Mouse (Mus musculus) testis, adult 2 months (tissue): Measurements from ENCODE around the gene H2-D1. TPM values are rescaled to one million over a fixed set of nuclear protein-coding genes. Genes with fewer than 3 reads are reported as not detected.

Experiments
- H3K27ac ChIP-seq: fragments of 200-500 bp; 2 replicates; pipeline ENCODE4 v1.5.1; 2012; ENCODE audit warnings: low read depth, low read length; ENCODE audit not compliant: control insufficient read depth, insufficient read depth
- H3K27me3 ChIP-seq: fragments of 200-500 bp; 2 replicates; pipeline ENCODE4 v1.6.1; 2012; ENCODE audit warnings: mild to moderate bottlenecking, low read length, moderate library complexity; ENCODE audit not compliant: control insufficient read depth, insufficient read depth
- H3K36me3 ChIP-seq: fragments of 200-500 bp; 2 replicates; pipeline ENCODE4 v1.6.1; 2012; ENCODE audit warnings: mild to moderate bottlenecking, low read length; ENCODE audit not compliant: control insufficient read depth, insufficient read depth
- H3K4me1 ChIP-seq: fragments of 200-500 bp; 2 replicates; pipeline ENCODE4 v1.6.1; 2012; ENCODE audit warnings: low read length; ENCODE audit not compliant: control insufficient read depth, insufficient read depth
- H3K4me3 ChIP-seq: fragments of 200-500 bp; 2 replicates; pipeline ENCODE4 v1.5.1; 2012; ENCODE audit warnings: low read depth, mild to moderate bottlenecking, low read length, moderate library complexity, mixed read lengths; ENCODE audit not compliant: control insufficient read depth
- CTCF ChIP-seq: fragments of 200-500 bp; IDR thresholded peaks from 2 replicates; pipeline ENCODE4 v1.5.1; 2012; ENCODE audit warnings: low read depth, mild to moderate bottlenecking, inconsistent platforms, low read length, moderate library complexity; ENCODE audit not compliant: control insufficient read depth, insufficient read depth, insufficient replicate concordance
- POLR2A ChIP-seq: fragments of 200-500 bp; IDR thresholded peaks from 2 replicates; pipeline ENCODE4 v1.6.1; 2012; ENCODE audit warnings: low read depth, mild to moderate bottlenecking, inconsistent platforms, low read length, moderate library complexity; ENCODE audit not compliant: control insufficient read depth
- polyA plus RNA-seq: library from polyadenylated mRNA; depleted of rRNA; stranded (reverse); fragments of >200 nt; gene quantifications from 2 replicates; pipeline ENCODE4 v1.2.3, GENCODE M21; 2012

H2-D1 gene
- polyA plus RNA-seq, 1 experiment: 29.6 TPM

DNA sequence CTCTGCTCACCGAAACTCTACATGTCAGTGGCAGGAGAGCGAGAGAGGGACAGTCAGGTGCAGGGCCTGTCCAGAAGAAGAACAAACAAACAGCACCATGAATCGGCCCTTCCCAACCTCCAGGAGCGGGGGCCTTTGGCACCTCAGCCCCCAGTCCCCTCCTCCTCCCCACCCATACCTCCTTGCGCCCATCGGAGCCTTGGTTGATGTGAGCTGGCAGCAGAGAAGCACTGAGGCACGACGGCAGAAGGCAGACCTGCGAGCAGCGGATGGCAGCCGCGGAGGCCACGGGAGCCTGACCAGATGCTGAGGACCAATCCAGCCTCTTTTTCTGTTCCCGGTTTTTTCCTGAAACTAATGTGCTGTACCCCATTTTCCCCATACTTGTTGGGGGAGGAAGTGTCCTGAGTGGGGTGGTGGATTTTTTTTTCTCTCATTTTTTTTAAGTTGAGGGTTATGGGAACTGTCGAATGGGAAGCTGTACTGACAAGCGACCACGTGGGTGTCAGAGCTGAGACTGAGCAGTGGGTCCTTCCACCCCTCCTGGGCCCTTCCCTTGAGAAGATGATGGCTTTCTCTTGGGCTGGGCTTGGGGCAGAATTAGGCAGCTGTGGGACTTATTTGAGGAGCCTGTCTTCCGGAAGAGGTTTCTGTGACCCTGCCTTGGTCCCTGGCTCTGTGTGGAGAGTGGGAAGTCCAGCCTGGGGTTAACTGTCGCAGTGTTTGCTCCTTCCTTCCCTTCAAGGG, 12.9 kb upstream of the H2-D1 start:
- no peak overlapping the region for H3K27ac ChIP-seq
- no peaks in the 10 kb centered on the region for H3K4me1 ChIP-seq
- H3K4me3 ChIP-seq: no peak overlapping the region
- H3K36me3 ChIP-seq: peaks cover 4% of the 10 kb centered on the region
- TF ChIP-seq POLR2A (no peak), CTCF (no peak)
- no peaks in the 10 kb centered on the region for H3K27me3 ChIP-seq

- Histone ChIP-seq H3K27ac (no peak overlapping the region), H3K4me3 (no peak overlapping the region), H3K4me1 (no peaks in the 10 kb centered on the region), H3K36me3 (peaks cover 4% of the 10 kb centered on the region), H3K27me3 (no peaks in the 10 kb centered on the region)
- TF ChIP-seq POLR2A (no peak), CTCF (no peak)
Observed at GRCm38 (mm10) chr17:35250348-35251120, 12.0 kb upstream of the H2-D1 start.

GRCm38 (mm10) chr17:35251162-35251719, 11.3 kb upstream of the H2-D1 start:
- Histone ChIP-seq H3K4me1 (no peaks in the 10 kb centered on the region), H3K36me3 (peaks cover 4% of the 10 kb centered on the region), H3K27me3 (no peaks in the 10 kb centered on the region), H3K4me3 (no peak overlapping the region), H3K27ac (no peak overlapping the region)
- TF ChIP-seq POLR2A: no peak
- TF ChIP-seq CTCF: no peak

DNA sequence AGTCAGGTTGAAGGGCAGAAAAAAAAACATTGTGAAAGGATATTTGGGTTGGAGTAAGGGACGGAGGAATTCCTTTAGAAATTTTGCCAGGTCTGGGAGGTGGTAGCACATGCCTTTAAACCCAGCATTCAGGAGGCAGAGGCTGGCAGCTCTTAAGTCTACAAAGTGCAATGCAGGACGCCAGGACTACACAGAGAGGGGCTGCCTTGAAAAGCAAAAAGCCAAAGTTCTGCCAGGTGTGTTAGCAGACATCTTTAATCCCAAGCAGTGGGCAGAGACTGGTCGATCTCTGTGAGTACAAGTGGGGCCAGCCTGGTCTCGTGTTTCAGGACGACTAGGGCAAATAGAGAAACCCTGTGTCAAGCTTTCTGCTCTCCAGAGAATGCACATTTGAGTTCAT, 10.5 kb upstream of the H2-D1 start:
- TF ChIP-seq CTCF: no peak
- no peak for TF ChIP-seq POLR2A
- H3K36me3 ChIP-seq: peaks cover 4% of the 10 kb centered on the region
- no peak overlapping the region for H3K4me3 ChIP-seq
- H3K27ac ChIP-seq: no peak overlapping the region
- no peaks in the 10 kb centered on the region for H3K27me3 ChIP-seq
- no peaks in the 10 kb centered on the region for H3K4me1 ChIP-seq

DNA sequence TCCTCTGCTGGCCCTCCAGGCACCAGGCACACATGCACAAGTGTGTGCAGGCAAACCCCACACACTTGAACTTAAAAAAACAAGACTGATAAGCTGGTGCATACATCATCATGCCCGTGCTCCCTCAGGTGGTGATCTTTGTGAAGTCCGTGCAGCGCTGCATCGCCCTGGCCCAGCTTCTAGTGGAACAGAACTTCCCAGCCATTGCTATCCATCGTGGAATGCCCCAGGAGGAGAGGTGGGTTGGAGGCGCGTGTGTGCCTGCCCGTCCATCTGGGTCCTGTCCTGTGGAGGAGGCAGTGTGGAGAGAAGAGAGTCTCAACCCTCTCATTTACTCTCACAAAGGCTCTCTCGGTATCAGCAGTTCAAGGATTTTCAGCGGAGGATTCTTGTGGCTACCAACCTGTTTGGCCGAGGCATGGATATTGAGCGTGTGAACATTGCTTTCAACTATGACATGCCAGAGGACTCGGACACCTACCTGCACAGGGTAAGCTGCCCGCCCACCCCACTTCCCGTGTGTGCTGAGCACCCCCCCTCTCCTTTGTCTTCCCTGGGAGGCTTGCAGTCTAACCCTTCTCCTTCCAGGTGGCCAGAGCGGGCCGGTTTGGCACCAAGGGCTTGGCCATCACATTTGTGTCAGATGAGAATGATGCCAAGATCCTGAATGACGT, 9.8 kb upstream of the H2-D1 start:
- Histone ChIP-seq H3K36me3 (peaks cover 4% of the 10 kb centered on the region), H3K27ac (no peak overlapping the region), H3K4me1 (no peaks in the 10 kb centered on the region; the same call in 1 of the 2 replicates), H3K4me3 (no peak overlapping the region), H3K27me3 (no peaks in the 10 kb centered on the region)
- TF ChIP-seq POLR2A (no peak), CTCF (no peak)

- Histone ChIP-seq H3K27me3 (no peaks in the 10 kb centered on the region), H3K4me1 (no peaks in the 10 kb centered on the region; the same call in none of the 2 replicates), H3K36me3 (peaks cover 4% of the 10 kb centered on the region), H3K27ac (no peak overlapping the region), H3K4me3 (no peak overlapping the region)
- TF ChIP-seq POLR2A (no peak), CTCF (no peak)
Observed at GRCm38 (mm10) chr17:35253293-35254093, 9.0 kb upstream of the H2-D1 start.
